Mouse (Mus musculus): ENCODE measurements at regions not wholly inside any gene's neighbourhood (a gene's known extent, or its start where the extent isn't known, plus 50 kb on each side); places are given as distances from the start of the nearest gene placed in this dataset.

GRCm38 (mm10) chr5:112040678-112041077 lies 211.6 kb downstream of the Cryba4 start:
- H3K9me3 ChIP-seq (replicated peaks; ENCODE audit: control insufficient read depth, low read length): no peaks in the 10 kb centered on the region
- no peak for DNase-seq (ENCODE audit: low spot score)
- H3K27ac ChIP-seq (ENCODE audit: low read depth, low read length): peak overlapping the region; percentile 88
- peak; percentile 40; the same call in 1 of the 2 replicates for ATAC-seq
- peaks cover 36% of the 10 kb centered on the region for H3K4me1 ChIP-seq (ENCODE audit: control insufficient read depth, insufficient read depth, low read length)
- H3K4me2 ChIP-seq (ENCODE audit: low read length): no peak overlapping the region
- H3K9ac ChIP-seq (ENCODE audit: low read length): no peak overlapping the region
- WGBS: 43% methylated on average over 1 of the region's 1 CpGs
- no peaks in the 10 kb centered on the region for H3K27me3 ChIP-seq (replicated peaks; ENCODE audit: control insufficient read depth, insufficient read depth, low read length)
- H3K36me3 ChIP-seq (ENCODE audit: control insufficient read depth, insufficient read depth, low read length): no peaks in the 10 kb centered on the region
- no peak overlapping the region for H3K4me3 ChIP-seq (ENCODE audit: low read depth, low read length)

- no peak overlapping the region for H3K9ac ChIP-seq (ENCODE audit: low read length)
- WGBS: 6% methylated on average over 4 of the region's 4 CpGs
- H3K4me2 ChIP-seq (ENCODE audit: low read length): no peak overlapping the region
- H3K27me3 ChIP-seq (replicated peaks; ENCODE audit: control insufficient read depth, insufficient read depth, low read length): no peaks in the 10 kb centered on the region
- H3K27ac ChIP-seq (ENCODE audit: low read depth, low read length): peak overlapping the region; percentile 88
- DNase-seq (ENCODE audit: low spot score): peak; percentile 93
- ATAC-seq: peak; percentile 94
- peaks cover 32% of the 10 kb centered on the region for H3K4me1 ChIP-seq (ENCODE audit: control insufficient read depth, insufficient read depth, low read length)
- H3K9me3 ChIP-seq (replicated peaks; ENCODE audit: control insufficient read depth, low read length): no peaks in the 10 kb centered on the region
- no peak overlapping the region for H3K4me3 ChIP-seq (ENCODE audit: low read depth, low read length)
- H3K36me3 ChIP-seq (ENCODE audit: control insufficient read depth, insufficient read depth, low read length): no peaks in the 10 kb centered on the region
Measured at GRCm38 (mm10) chr5:112041285-112041684, 211.0 kb downstream of the Cryba4 start.

GRCm38 (mm10) chr5:112042236-112042635 lies 210.1 kb downstream of the Cryba4 start:
- H3K9ac ChIP-seq (ENCODE audit: low read length): no peak overlapping the region
- WGBS: 70% methylated on average over 11 of the region's 11 CpGs
- DNase-seq (ENCODE audit: low spot score) (no peak), ATAC-seq (no peak)
- H3K27me3 ChIP-seq (replicated peaks; ENCODE audit: control insufficient read depth, insufficient read depth, low read length): no peaks in the 10 kb centered on the region
- peaks cover 32% of the 10 kb centered on the region for H3K4me1 ChIP-seq (ENCODE audit: control insufficient read depth, insufficient read depth, low read length)
- no peak overlapping the region for H3K4me2 ChIP-seq (ENCODE audit: low read length)
- H3K27ac ChIP-seq (ENCODE audit: low read depth, low read length): peak overlapping the region; percentile 88
- H3K4me3 ChIP-seq (ENCODE audit: low read depth, low read length): no peak overlapping the region
- H3K9me3 ChIP-seq (replicated peaks; ENCODE audit: control insufficient read depth, low read length): no peaks in the 10 kb centered on the region
- H3K36me3 ChIP-seq (ENCODE audit: control insufficient read depth, insufficient read depth, low read length): no peaks in the 10 kb centered on the region

GRCm38 (mm10) chr5:112050046-112050782 lies 202.1 kb downstream of the Cryba4 start:
- Histone ChIP-seq H3K27ac (ENCODE audit: low read depth, low read length) (peak overlapping the region; percentile 72), H3K4me1 (ENCODE audit: control insufficient read depth, insufficient read depth, low read length) (peaks cover 20% of the 10 kb centered on the region), H3K4me2 (ENCODE audit: low read length) (peak overlapping the region; percentile 18; the same call in 1 of the 2 replicates), H3K4me3 (ENCODE audit: low read depth, low read length) (no peak overlapping the region), H3K36me3 (ENCODE audit: control insufficient read depth, insufficient read depth, low read length) (no peaks in the 10 kb centered on the region), H3K9me3 (replicated peaks; ENCODE audit: control insufficient read depth, low read length) (no peaks in the 10 kb centered on the region), H3K27me3 (replicated peaks; ENCODE audit: control insufficient read depth, insufficient read depth, low read length) (no peaks in the 10 kb centered on the region), H3K9ac (ENCODE audit: low read length) (peak overlapping the region; percentile 32; the same call in 1 of the 2 replicates)
- ATAC-seq: peak; percentile 84
- WGBS: 5% methylated on average over 16 of the region's 16 CpGs
- peak; percentile 87 for DNase-seq (ENCODE audit: low spot score)

- Histone ChIP-seq H3K4me2 (ENCODE audit: low read length) (peak overlapping the region; percentile 18; the same call in 1 of the 2 replicates), H3K4me1 (ENCODE audit: control insufficient read depth, insufficient read depth, low read length) (peaks cover 20% of the 10 kb centered on the region)
- WGBS: 30% methylated on average over 5 of the region's 5 CpGs
Measured at GRCm38 (mm10) chr5:112050906-112051305, 201.4 kb downstream of the Cryba4 start.

GRCm38 (mm10) chr5:112051786-112052185 lies 200.5 kb downstream of the Cryba4 start:
- Histone ChIP-seq H3K36me3 (ENCODE audit: control insufficient read depth, insufficient read depth, low read length) (no peaks in the 10 kb centered on the region), H3K9me3 (replicated peaks; ENCODE audit: control insufficient read depth, low read length) (no peaks in the 10 kb centered on the region), H3K9ac (ENCODE audit: low read length) (no peak overlapping the region), H3K27me3 (replicated peaks; ENCODE audit: control insufficient read depth, insufficient read depth, low read length) (no peaks in the 10 kb centered on the region), H3K27ac (ENCODE audit: low read depth, low read length) (0 out of 2 replicates have a peak overlapping the region, but pooled peaks have one; percentile 27), H3K4me2 (ENCODE audit: low read length) (no peak overlapping the region), H3K4me1 (ENCODE audit: control insufficient read depth, insufficient read depth, low read length) (peaks cover 20% of the 10 kb centered on the region), H3K4me3 (ENCODE audit: low read depth, low read length) (no peak overlapping the region)
- ATAC-seq: no peak
- WGBS: 77% methylated on average over 10 of the region's 10 CpGs
- DNase-seq (ENCODE audit: low spot score): peak; percentile 35

More at GRCm38 (mm10) chr5:112050906-112051305, 201.4 kb downstream of the Cryba4 start:
- Histone ChIP-seq H3K36me3 (ENCODE audit: control insufficient read depth, insufficient read depth, low read length) (no peaks in the 10 kb centered on the region), H3K9ac (ENCODE audit: low read length) (no peak overlapping the region; the same call in 1 of the 2 replicates), H3K9me3 (replicated peaks; ENCODE audit: control insufficient read depth, low read length) (no peaks in the 10 kb centered on the region), H3K27ac (ENCODE audit: low read depth, low read length) (peak overlapping the region; percentile 72; the same call in 1 of the 2 replicates), H3K4me3 (ENCODE audit: low read depth, low read length) (no peak overlapping the region), H3K27me3 (replicated peaks; ENCODE audit: control insufficient read depth, insufficient read depth, low read length) (no peaks in the 10 kb centered on the region)
- ATAC-seq: peak; percentile 57
- peak; percentile 73 for DNase-seq (ENCODE audit: low spot score)

- Histone ChIP-seq H3K4me3 (ENCODE audit: low read depth, low read length) (no peak overlapping the region), H3K4me1 (ENCODE audit: control insufficient read depth, insufficient read depth, low read length) (peaks cover 20% of the 10 kb centered on the region), H3K27ac (ENCODE audit: low read depth, low read length) (no peak overlapping the region), H3K9ac (ENCODE audit: low read length) (no peak overlapping the region), H3K27me3 (replicated peaks; ENCODE audit: control insufficient read depth, insufficient read depth, low read length) (no peaks in the 10 kb centered on the region), H3K9me3 (replicated peaks; ENCODE audit: control insufficient read depth, low read length) (no peaks in the 10 kb centered on the region), H3K36me3 (ENCODE audit: control insufficient read depth, insufficient read depth, low read length) (no peaks in the 10 kb centered on the region), H3K4me2 (ENCODE audit: low read length) (no peak overlapping the region)
- no peak for ATAC-seq
- 88% methylated on average over 5 of the region's 5 CpGs for WGBS
- no peak for DNase-seq (ENCODE audit: low spot score)
Measured at GRCm38 (mm10) chr5:112053600-112054155, 198.6 kb downstream of the Cryba4 start.

GRCm38 (mm10) chr5:112055018-112055417 lies 197.3 kb downstream of the Cryba4 start:
- Histone ChIP-seq H3K4me2 (ENCODE audit: low read length) (no peak overlapping the region), H3K36me3 (ENCODE audit: control insufficient read depth, insufficient read depth, low read length) (no peaks in the 10 kb centered on the region), H3K27ac (ENCODE audit: low read depth, low read length) (no peak overlapping the region), H3K4me3 (ENCODE audit: low read depth, low read length) (no peak overlapping the region), H3K9me3 (replicated peaks; ENCODE audit: control insufficient read depth, low read length) (no peaks in the 10 kb centered on the region), H3K4me1 (ENCODE audit: control insufficient read depth, insufficient read depth, low read length) (peaks cover 15% of the 10 kb centered on the region), H3K27me3 (replicated peaks; ENCODE audit: control insufficient read depth, insufficient read depth, low read length) (no peaks in the 10 kb centered on the region), H3K9ac (ENCODE audit: low read length) (no peak overlapping the region)
- ATAC-seq (no peak), DNase-seq (ENCODE audit: low spot score) (no peak)
- WGBS: 83% methylated on average over 4 of the region's 4 CpGs

GRCm38 (mm10) chr5:112069917-112070316 lies 182.4 kb downstream of the Cryba4 start:
- H3K4me2 ChIP-seq (ENCODE audit: low read length): no peak overlapping the region
- ATAC-seq (no peak), DNase-seq (ENCODE audit: low spot score) (no peak)
- no peak overlapping the region for H3K4me3 ChIP-seq (ENCODE audit: low read depth, low read length)
- H3K9ac ChIP-seq (ENCODE audit: low read length): no peak overlapping the region
- no peaks in the 10 kb centered on the region for H3K36me3 ChIP-seq (ENCODE audit: control insufficient read depth, insufficient read depth, low read length)
- H3K27me3 ChIP-seq (replicated peaks; ENCODE audit: control insufficient read depth, insufficient read depth, low read length): no peaks in the 10 kb centered on the region
- 92% methylated on average over 13 of the region's 13 CpGs for WGBS
- H3K27ac ChIP-seq (ENCODE audit: low read depth, low read length): no peak overlapping the region
- H3K9me3 ChIP-seq (replicated peaks; ENCODE audit: control insufficient read depth, low read length): no peaks in the 10 kb centered on the region
- 0 out of 2 replicates have a peak, but pooled peaks cover 3% of the 10 kb centered on the region for H3K4me1 ChIP-seq (ENCODE audit: control insufficient read depth, insufficient read depth, low read length)
